Mouse (Mus musculus) cerebellum, adult 9-11 months (tissue): Measurements from ENCODE around the gene Atox1.
A peak's percentile ranks its signal among the peaks of the same experiment; 100 is the strongest.

Experiments
- DNase-seq: peaks from one replicate; pipeline ENCODE4 v3.0.0; 2022

Atox1 gene

DNA sequence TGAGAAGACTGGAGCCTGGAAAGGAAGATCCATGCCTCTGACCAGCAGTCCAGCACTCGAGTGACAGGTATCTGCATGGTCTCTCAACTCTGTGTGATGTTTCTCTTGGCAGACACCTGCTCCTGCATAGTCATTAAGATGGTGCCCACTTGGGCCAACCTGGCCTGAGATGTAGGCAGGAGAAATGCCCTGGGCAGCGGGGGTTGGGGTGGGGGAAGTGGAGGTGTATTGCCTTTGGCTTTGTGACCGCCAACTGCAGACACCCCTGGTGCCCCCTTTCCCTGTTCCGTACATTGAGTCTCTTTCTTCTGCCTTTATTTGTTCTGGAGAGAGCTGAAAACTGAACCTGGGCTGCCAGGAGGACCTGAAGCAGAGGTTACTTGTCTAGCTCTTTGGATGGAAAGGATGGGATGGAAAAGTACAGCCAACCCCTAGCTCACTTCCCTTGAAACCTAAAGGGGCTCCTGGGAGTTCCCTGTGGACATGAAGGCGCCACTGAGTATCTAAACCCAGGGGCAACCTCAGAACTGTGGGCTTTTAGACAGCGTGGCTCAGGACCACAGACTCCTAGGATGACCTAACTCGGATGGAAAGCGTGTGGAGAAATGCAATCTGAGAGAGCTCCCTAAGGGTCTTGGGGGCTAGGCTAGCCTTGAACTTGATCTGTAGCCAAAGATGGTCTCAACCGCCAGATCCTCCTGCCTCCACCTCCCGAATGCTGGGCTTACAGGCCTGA, 48.2 kb downstream of the Atox1 start:
- DNase-seq, result no peak

GRCm38 (mm10) chr11:55412034-55412433, 49.0 kb downstream of the Atox1 start:
- no peak for DNase-seq

- DNase-seq, result no peak
Observed at GRCm38 (mm10) chr11:55410502-55410901, 50.5 kb downstream of the Atox1 start.

DNA sequence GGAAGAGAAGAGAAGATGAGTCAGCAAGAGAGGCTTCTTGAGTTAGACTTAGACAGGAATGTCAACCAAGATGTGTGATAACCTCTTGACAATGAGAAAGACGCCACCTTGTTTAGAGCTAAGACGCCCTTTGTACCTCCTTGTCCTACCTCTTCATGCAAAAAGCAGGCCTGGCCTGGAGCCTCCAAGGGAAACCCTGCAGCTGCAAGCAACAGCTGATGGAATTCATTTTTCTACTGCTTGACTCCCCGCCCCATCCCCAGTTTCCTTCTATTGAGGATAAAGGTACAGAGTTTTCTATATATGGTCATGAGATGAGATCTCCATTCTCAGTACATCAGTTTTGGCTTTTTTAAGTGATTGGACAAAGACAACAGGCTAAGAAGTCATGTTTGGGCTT, 51.0 kb downstream of the Atox1 start:
- DNase-seq, result no peak

DNA sequence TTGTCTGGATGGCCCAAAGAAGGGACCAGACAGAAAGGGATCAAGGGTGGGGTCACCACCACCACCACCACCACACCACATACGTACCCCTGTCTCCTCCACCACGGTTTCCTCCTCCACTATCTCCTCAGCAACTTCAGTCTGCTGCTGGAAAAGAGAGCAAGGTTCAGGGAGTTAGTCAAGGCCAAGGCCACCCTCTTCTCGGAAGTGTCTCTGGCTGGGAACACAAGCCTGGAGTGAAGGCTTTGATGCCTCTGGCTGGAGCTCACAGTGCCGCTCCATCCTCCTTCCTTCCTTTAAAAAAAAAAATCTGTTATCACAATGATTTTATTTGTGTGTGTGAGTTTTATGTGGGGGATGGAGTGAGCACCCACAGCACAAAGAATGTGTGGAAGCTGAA, 53.9 kb downstream of the Atox1 start:
- DNase-seq, result no peak

DNA sequence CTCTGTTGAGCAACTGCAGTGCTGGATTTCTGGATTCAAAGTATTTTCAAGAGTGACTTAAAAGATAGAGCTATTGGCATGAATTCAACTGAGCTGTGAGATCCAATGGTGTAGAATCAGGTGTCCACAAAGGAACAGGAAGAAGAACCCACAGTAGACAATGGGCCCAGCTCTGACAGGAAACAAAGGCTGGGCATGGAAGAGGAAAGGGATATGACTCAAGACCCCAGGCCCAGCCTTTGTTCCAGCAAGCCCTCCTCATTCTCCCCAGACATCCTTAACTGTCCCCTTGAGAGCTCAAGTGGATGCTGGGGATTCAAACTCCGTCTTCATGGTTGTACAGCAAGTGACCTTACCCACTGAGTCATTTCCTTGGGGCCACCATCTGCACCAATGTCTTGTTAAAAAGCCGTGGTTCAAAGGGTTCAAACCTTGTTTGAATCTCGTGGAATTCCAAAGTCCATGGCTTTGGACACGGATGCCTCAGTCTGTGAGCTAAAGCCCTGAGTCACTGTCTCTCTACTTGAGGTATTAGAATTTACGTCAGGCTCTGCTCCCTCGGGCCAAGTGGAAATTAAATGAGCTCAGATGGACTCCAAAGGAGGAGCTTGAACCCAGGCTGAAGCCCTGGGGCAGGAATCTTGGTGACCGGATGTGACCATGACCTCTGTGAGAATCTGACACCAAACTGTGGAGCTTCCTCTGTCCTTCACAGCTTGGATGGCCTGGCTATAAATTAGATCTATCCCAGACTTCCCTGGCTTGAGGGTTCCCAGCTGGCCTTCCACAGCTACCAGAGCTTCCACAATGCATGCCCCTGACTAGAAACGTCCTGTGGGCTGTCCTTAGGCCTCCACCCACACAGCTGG, 55.2 kb downstream of the Atox1 start:
- no peak for DNase-seq

DNA sequence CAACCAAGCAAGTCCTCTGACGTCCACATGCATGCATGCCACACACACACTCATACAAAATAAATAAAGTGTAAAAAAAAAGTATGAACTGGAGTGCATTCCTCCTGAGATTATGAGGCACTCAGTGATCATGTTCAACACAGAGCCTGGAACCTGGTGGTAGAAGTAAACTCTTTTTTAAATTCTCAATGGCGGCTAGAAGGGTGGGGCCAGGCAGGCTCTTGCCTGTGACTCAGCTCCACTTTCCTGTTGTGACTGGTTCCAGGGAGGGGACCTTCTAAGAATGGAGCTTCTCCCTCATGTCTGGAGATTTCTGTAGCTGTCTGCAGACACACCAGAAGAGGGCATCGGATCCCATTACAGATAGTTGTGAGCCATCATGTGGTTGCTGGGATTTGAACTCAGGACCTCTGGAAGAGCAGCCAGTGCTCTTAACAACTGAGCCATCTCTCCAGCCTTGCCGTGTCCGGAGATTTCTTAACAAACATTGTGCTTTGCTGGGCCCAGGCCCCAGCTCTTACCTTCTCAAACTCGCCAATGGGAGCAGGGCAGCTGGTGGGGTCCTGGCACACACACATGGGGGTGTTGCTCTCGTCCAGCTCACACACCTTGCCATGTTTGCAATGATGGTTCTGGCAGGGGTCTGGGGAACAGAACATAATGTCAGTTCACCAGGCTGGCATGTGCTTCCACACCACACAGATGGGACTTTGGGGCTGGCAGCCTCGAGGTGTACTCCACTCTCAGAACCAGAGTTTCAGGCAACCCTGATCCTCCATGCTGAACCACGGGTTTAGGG, 56.2 kb downstream of the Atox1 start:
- DNase-seq, result no peak

DNA sequence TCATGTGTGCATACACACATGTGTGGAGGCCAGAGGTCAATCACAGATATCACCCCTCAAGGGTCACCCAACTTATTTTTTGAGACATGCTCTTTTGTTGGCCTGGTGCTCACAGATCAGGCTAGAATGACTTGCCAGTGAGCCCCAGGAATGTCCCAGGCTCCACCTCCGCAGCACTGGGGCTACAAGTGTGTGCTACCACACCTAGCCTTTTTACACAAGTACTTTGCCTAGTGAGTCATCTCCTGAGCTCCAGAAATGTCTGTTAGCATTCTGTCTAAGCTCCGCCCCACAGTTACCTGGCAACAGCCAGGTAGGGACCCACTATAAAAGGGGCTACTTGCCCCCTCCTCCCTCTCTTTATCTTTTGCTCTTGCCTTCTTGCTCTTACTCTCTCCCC, 60.2 kb downstream of the Atox1 start:
- no peak for DNase-seq

- DNase-seq, result no peak
Observed at GRCm38 (mm10) chr11:55398371-55398770, 62.7 kb downstream of the Atox1 start.

DNA sequence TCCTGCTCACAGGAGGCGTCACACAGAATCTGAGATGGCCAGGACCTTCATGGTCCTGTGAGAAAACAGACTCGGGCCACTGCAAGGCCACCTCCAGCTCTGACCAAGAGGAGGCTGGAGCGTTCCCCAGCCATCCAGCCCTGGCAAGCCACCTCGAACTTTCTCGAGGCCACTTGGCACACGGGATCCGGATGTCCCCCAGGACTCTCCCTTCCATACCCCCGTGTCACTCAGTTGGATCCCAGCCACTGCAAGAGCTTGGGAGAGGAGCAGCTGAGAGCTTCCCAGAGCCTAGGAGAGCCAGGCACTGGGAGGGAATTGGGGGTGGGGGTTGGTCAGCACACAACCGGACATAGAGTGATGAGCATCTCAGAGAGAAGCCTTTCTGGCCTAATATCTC, 63.6 kb downstream of the Atox1 start:
- DNase-seq, result peak; percentile 36

DNA sequence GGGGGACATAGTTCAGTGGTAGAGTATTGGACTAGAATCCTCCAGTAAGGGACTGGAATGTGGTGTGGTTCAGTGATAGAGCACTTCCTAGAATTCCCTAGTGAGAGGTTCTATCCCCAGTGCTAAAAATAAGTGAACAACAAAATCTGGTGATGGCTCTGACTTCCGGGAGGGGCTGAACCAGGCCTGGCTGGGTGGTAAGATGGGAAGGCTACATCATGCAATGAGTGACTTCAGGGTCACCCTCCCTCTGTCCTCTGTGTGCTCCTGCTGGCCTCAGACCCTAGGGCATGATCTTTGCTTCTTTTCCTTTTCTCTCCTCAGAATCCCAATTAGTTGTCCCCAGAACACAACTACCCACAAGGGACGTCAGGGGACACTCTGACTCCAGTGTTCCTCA, 64.0 kb downstream of the Atox1 start:
- DNase-seq, result no peak
